Mouse (Mus musculus) ES-Bruce4 (cell line): ENCODE results near the gene Lpar2.

Source experiments
- CTCF ChIP-seq: IDR thresholded peaks from one replicate; pipeline ENCODE4 v1.8.1; 2011; ENCODE audit warnings: low read depth, low read length
- POLR2A ChIP-seq: IDR thresholded peaks from one replicate; pipeline ENCODE4 v1.8.1; 2011; ENCODE audit warnings: low read length; ENCODE audit not compliant: insufficient read depth

GRCm38 (mm10) chr8:69853869-69854268 lies 31.6 kb downstream of the Lpar2 start:
- TF ChIP-seq CTCF = peak; percentile 64
- no peak for TF ChIP-seq POLR2A
